Mouse (Mus musculus): ENCODE data around the gene Pik3cg.

Pik3cg gene

GRCm38 (mm10) chr12:32143151-32143550 lies 65.3 kb downstream of the Pik3cg start:
- DNase-seq (ENCODE audit: low spot score), result no peak

- DNase-seq (ENCODE audit: low spot score), result no peak
These were observed 66.7 kb downstream of the Pik3cg start for GRCm38 (mm10) chr12:32141766-32142165.

DNA sequence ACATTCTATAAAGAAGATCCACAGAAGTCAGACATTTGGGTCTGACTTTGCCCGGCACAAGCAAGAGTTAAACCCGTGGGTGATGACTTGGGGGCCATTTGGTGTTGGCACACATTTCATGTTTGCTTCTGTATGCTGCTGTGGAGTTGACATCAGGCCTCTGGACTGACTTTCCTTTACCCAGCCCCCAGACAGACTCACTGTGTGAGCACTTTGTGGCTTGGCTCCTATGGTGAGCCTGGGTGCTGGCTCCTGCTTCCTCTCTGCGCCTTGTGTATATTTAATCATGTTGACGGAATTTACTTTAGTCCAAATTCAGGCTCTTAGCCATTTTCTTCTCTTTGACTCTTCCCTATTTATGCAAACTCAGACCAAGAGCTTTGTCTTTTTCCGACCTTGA lies 69.6 kb downstream of the Pik3cg start:
- no peak for DNase-seq (ENCODE audit: low spot score)

DNA sequence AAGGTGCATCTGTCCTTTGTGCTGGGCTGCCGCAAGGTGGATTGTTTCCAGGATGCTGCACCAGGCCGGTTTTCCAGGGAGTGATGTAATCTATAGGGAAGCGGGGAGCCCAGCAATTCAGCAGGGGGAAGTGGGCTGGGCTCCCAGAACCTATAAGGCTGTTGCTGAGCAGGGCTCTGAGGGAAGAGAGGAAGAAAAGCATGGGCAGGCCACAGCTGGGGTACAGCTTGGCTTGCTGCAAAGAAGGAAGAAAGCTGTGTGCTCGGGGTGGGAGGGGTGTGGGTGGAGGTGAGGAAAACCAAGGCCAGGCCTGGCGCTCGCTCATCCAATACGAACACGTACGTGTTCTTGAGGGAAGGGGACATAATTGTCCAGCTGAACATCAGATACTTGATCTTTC lies 70.1 kb downstream of the Pik3cg start:
- no peak for DNase-seq (ENCODE audit: low spot score)

- DNase-seq (ENCODE audit: low spot score), result no peak
These were observed 70.9 kb downstream of the Pik3cg start for GRCm38 (mm10) chr12:32137542-32137941.

DNA sequence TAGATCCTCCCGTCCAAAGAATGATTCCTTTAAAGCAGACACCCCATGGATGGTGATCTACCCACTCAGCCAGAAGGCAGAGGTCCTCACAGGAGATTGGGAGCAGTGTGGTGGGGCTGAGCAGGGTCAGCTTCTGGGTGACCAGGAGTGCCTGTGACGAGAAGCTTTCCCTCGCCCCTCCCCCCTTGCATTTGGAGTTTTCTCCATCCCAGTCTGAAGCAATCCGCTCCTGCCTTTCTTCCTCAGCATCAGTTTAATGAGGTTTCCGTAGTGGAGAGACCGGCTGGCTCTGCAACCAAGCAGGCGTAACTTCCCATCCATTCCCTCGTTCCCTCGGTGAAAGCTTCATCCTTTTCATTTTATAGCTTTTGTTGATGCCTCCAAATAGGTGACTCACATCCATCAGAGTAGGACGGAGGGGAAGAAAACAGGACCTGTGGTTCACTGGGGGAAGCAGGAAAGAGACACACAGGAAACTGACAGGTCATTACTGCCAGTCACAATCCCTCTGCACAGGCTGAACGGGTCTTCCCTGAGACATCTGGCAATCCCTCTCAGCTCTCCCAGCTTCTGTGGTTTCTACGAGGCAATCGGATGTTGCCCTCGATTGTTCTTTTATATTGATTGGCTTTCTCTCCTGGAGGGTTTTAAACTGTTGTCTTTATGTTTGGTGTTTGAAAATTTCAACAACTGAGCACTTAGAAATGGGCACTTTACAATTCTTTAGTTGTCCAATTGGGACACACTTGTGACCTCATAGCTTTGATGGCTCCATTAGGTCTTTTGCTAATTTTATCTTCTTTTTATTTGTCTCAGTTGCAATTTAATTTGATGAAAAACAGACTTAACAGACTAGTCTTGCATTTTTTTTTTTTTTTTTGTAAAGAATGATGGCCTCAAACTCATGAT lies 80.6 kb downstream of the Pik3cg start:
- DNase-seq (ENCODE audit: low spot score), result no peak

- DNase-seq (ENCODE audit: low spot score), result no peak
These were observed 81.3 kb downstream of the Pik3cg start for GRCm38 (mm10) chr12:32127158-32127557.

- no peak for DNase-seq (ENCODE audit: low spot score)
These were observed 84.0 kb downstream of the Pik3cg start for GRCm38 (mm10) chr12:32124456-32124855.

- no peak for DNase-seq (ENCODE audit: low spot score)
These were observed 84.4 kb downstream of the Pik3cg start for GRCm38 (mm10) chr12:32124030-32124429.

GRCm38 (mm10) chr12:32123559-32123958 lies 84.9 kb downstream of the Pik3cg start:
- no peak for DNase-seq (ENCODE audit: low spot score)

Measured in lung, postnatal 25 days (tissue).